ENCODE assay signal across 21 mouse cellular contexts in the genomic region with DNA sequence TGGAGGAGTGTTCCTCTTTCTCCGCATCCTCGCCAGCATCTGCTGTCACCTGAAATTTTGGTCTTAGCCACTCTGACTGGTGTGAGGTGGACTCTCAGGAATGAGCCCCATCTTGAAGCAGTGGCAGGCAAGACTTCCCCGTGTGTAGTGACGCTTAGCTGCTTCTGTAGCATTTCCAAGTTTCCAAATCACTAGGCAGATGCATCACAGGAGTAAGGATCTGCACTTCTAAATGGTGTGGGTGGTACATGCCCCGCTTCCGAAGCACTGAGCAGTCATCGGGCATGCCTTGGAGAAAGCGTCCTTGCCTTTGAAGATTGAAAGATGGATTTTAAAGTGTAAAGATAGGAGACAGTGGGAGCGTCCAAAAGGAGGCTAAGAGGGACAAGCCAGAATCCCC.
"Had no signal": no experiment of that assay in that cellular context is flagged by ENCODE, and none has a peak within 500 bp of the region (broad histone marks: within the 10 kb centered on the region; RNA-seq: fewer than 3 reads in every experiment).

No protein-coding gene starts in this region.

- DNase-seq: cerebellum, adult 8-10 months; cerebellum, adult 9-10 months; cerebellum, adult 9-11 months; cerebellum, postnatal 10 days; cerebellum, postnatal 14 days; cerebellum, postnatal 25 days; cerebellum, postnatal 36 days; embryo, embryonic 11 days; forebrain, postnatal 0 days; gastrocnemius, adult 2 months; gastrocnemius, postnatal 10 days; gastrocnemius, postnatal 14 days; gastrocnemius, postnatal 25 days; gastrocnemius, postnatal 36 days; heart, adult 11 months; heart, adult 18-20 months; heart, adult 2 months had no signal

- ATAC-seq: forebrain, embryonic 13.5 days; forebrain, embryonic 14.5 days; forebrain, embryonic 15.5 days; forebrain, embryonic 16.5 days; forebrain, postnatal 0 days had no signal
